Mouse (Mus musculus) cortical plate, adult 2 months (tissue): Measurements from ENCODE around the gene Oit1.

Source experiments
- CTCF ChIP-seq: fragments of 200-500 bp; IDR thresholded peaks from 2 replicates; pipeline ENCODE4 v1.5.1; 2011; ENCODE audit warnings: mild to moderate bottlenecking, control low read depth, low read length; ENCODE audit not compliant: insufficient read depth; ENCODE audit errors: extremely low read depth
- POLR2A ChIP-seq: fragments of 200-500 bp; IDR thresholded peaks from 2 replicates; pipeline ENCODE4 v1.6.1; 2011; ENCODE audit warnings: mild to moderate bottlenecking, low read length, control low read depth; ENCODE audit not compliant: insufficient read depth; ENCODE audit errors: extremely low read depth

DNA sequence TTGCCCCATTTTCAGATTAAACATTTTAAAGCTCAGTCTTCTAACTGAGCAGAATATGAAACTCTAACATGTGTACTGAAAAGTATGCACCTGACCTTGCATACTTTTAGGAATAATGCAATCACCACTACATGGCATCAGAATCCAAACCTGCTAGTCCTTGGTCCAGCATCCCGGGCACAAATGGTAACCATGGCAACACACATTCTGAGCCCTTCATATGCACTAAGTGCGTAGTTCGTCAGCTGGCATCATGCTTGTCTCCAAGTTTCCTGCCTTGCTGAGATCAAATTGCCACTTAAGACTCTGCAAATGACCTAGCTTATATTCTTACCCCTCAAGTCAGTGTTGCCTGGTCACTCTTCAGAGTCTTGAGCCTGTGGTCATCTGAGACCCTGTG lies 44.3 kb upstream of the Oit1 start:
- no peak for TF ChIP-seq CTCF
- no peak for TF ChIP-seq POLR2A
